Mouse (Mus musculus): Measurements from ENCODE around the gene Dll4.

Dll4 gene

GRCm38 (mm10) chr2:119325568-119326143, at the start of gene Dll4:
TSS of gene Dll4 (plus strand) at chr2:119325784.
- DNase-seq (ENCODE audit: low read depth, low spot score): no peak

DNA sequence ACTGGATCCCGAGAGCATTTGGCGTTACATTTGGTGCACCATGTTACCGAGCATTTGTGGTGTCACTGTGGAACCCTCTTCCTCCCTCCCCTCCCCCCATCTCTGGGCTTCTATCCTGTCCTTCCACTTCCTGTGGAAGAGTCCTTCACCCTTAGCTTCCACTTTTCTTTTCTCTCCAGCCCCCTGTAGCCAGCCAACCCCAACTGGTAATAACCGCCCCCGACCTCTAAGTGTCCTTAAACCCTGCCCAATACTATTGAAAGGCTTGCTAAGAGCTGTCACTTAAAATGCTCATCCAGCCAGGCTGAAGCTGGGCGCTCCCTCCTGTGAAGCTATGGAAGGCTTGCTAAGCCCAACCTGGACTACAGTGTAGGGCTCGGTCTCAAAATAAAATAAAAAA, 48.7 kb upstream of the Dll4 start:
- no peak for DNase-seq (ENCODE audit: low read depth, low spot score)

DNA sequence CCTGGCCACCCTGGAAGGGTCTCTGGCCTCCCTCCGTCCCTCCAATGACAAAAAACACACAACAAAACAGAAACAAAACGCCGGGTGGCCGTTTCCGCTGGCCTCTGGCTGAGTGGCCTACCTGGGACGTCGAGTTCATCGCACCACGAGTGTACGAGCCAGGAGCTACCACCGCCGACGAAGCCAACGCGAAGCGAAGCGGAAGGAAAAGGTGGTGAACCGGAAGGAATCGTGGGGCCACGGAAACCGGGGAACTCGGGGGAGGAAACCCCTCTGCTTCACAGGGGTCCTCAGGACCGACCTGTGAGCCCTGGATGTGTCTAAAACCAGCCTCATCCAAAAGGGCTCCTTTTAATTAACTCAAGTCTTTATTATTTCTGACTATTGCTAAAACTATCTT, 47.8 kb upstream of the Dll4 start:
- DNase-seq (ENCODE audit: low read depth, low spot score): no peak

- no peak for DNase-seq (ENCODE audit: low read depth, low spot score)
These were observed 43.6 kb upstream of the Dll4 start for GRCm38 (mm10) chr2:119281899-119282565.

DNA sequence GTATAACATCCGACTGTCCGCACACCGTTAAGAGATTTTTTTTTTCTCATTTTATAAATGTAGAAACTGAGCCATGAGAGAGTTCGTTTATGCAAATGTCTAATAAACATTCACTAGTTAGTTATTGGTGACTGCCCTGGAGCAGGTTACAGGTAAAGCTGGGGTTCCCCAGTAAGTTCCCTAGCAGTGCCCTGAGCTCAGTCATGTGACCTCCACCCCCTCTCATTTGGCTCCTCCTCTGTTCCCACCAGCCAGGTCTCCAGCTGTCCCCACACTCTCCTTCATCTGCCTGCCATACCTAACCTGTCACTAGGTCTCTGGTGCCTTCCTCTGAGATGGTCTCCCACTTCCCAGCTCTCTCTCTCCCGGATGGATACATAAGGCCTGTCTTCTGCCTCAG, 38.2 kb upstream of the Dll4 start:
- no peak for DNase-seq (ENCODE audit: low read depth, low spot score)

- DNase-seq (ENCODE audit: low read depth, low spot score): peak; percentile 99
These were observed 37.2 kb upstream of the Dll4 start, which contains the start of gene Vps18 for GRCm38 (mm10) chr2:119288270-119288882. TSS of gene Vps18 (plus strand) at chr2:119288740.

DNA sequence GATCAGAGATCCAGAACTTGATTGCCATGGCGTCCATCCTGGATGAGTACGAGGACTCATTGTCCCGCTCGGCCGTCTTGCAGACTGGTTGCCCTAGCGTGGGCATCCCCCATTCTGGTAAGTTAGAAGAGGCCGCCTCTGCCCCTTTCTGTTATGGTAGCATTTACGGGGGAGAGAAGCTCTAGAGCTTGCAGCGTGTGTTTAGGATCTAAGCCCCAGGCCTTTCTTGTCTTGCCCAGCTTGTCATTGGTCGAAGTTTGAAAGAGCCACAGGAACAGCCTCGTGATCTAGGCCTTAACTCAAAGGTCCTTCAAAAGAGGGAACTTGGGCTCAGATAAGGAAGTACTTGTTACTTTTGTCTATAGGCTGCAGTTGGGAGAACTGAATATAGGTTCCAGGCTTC, 36.6 kb upstream of the Dll4 start:
- DNase-seq (ENCODE audit: low read depth, low spot score): peak; percentile 43

GRCm38 (mm10) chr2:119292281-119292680, 33.3 kb upstream of the Dll4 start:
- no peak for DNase-seq (ENCODE audit: low read depth, low spot score)

- peak; percentile 90 for DNase-seq (ENCODE audit: low read depth, low spot score)
These were observed 32.7 kb upstream of the Dll4 start for GRCm38 (mm10) chr2:119292852-119293251.

GRCm38 (mm10) chr2:119293311-119293710, 32.3 kb upstream of the Dll4 start:
- no peak for DNase-seq (ENCODE audit: low read depth, low spot score)

DNA sequence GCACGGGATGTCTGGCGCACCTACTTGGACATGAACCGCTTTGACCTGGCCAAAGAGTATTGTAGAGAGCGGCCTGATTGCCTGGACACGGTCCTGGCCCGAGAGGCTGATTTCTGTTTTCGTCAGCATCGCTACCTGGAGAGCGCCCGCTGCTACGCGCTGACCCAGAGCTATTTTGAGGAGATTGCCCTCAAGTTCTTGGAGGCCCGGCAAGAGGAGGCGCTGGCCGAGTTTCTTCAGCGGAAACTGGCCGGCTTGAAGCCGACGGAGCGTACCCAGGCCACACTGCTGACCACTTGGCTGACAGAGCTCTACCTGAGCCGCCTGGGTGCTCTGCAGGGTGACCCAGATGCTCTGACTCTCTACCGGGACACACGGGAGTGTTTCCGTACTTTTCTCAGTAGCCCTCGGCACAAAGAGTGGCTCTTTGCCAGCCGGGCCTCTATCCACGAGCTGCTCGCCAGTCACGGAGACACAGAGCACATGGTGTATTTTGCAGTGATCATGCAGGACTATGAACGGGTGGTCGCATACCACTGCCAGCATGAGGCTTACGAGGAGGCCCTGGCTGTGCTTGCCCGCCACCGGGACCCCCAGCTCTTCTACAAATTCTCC, 31.7 kb upstream of the Dll4 start:
- peak; percentile 81 for DNase-seq (ENCODE audit: low read depth, low spot score)

- peak; percentile 40 for DNase-seq (ENCODE audit: low read depth, low spot score)
These were observed 31.2 kb upstream of the Dll4 start for GRCm38 (mm10) chr2:119294411-119294810.

DNA sequence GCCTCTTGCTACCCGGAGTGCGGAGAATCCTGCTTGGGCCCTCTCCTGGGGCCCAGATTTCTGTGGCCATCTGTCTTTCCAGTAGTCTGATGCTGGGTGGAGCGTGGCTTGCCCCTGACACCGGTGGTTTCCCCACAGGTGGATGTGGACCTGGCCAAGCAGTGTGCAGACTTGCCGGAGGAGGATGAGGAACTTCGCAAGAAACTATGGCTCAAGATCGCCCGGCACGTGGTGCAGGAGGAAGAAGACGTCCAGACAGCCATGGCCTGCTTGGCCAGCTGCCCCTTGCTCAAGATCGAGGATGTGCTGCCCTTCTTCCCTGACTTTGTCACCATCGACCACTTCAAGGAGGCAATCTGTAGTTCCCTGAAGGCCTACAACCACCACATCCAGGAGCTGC, 28.8 kb upstream of the Dll4 start:
- no peak for DNase-seq (ENCODE audit: low read depth, low spot score)

GRCm38 (mm10) chr2:119297506-119297905, 28.1 kb upstream of the Dll4 start:
- DNase-seq (ENCODE audit: low read depth, low spot score): no peak

DNA sequence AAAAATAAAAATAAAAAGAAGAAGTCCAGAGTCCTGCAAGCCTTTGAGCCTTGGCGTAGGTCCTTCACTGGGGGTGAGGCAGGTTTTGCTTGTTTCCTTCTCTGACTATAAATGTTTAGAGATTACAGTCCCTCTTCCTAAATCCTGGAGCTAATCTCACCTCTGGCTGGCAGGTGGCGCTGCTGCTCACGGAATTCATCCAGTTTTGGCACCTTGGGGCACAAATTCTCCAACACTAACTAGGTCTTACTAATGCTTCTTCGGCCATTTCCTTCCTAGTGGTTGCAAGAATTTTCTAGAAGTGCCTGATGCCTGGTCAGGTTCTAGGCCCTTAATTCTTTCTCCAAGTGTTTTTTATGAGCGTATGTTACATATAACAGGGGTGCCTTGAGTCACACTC, 27.3 kb upstream of the Dll4 start:
- peak; percentile 84 for DNase-seq (ENCODE audit: low read depth, low spot score)

DNA sequence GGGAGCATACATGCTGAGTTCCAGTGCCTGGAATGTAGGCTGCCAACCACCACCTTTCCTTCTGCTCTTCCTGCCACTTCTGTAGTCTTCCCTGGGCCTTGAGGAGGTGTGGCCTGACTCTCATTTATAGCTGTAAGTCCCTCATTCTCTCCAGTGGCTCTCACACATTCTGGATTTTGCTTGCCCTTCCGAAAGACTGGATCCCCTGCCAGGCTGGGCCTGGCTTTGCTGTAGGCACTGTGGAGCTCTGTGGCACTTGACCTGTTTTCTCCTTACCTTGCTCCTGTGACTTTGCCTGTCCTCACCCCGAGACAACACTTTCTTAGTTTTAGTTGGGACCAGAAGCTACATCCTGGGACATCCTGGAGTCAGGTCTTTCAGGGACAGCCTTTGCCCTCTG, 26.7 kb upstream of the Dll4 start:
- no peak for DNase-seq (ENCODE audit: low read depth, low spot score)

DNA sequence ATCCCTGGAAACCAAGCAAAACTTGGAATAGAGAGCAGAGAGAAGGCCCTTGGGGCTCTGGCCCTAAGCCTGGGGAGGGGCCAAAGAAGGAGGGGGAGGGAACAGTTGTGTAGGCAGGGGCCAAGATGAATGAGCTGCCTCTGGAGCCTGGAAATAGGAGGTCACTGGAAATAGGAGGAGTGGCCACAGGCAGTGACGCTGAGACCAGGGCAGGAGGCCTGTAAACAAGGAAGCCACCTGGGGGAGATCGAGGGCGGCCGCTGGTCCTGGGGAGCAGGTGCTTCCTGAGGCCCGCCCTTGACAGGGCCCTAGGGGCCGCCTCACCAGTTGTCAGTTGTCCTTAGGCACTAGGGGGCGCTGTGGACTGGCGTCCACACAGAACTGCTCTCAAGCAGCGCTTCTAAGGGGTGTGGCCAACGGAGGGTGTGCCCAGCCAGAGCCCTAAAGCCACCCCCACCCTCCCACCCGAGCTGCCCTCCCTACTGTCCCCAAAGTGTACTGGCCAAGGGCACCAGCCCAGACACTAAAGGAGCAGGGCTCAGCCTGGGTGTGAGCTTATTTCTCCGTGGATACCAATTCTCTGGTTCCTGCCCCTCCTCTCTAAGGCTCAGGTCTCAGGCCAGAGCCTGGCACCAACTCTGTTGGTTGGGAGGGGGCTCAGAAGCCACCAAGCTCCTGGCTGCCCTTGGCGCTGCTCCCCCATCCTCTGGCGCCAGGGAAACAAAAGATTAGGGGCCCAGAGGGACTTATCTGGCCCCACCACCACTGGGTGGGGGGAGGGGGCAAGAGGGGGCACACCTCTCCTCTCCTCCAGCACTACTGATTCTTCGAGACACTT, 25.4 kb upstream of the Dll4 start:
- peak; percentile 85 for DNase-seq (ENCODE audit: low read depth, low spot score)

DNA sequence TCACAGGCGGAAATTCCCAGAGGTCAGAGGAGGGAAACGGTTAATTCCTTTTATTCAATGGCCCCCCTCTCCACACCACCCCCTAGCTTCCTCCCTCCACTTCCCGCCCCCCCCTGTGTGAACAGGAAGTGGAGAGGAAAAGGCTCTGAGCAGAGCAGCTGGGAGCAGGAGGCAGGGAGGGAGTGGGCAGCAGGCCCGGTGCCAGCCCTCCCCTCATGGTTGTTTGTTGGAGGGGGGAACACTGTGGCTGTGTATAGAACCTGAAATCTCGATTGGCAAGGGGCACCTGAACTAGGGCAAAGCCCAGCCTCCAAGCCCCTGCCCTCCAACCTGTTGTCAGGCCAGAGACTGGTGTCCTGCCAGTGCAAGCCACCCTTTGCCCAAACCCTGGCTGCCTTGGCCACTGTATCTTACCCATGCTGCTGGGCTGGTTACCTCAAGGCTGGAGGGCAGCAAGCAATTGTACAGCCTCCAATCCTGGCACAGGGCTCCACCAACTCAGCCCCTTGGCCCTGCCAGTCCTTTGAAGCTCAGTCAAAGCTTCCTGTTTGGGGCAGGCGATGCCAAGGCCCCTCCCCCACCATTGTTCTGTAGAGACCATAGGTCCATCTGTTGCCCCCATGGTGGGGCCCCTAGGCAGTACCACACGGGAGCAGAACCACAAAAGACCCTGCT, 24.6 kb upstream of the Dll4 start:
- DNase-seq (ENCODE audit: low read depth, low spot score): no peak

- no peak for DNase-seq (ENCODE audit: low read depth, low spot score)
These were observed 22.7 kb upstream of the Dll4 start for GRCm38 (mm10) chr2:119302876-119303275.

DNA sequence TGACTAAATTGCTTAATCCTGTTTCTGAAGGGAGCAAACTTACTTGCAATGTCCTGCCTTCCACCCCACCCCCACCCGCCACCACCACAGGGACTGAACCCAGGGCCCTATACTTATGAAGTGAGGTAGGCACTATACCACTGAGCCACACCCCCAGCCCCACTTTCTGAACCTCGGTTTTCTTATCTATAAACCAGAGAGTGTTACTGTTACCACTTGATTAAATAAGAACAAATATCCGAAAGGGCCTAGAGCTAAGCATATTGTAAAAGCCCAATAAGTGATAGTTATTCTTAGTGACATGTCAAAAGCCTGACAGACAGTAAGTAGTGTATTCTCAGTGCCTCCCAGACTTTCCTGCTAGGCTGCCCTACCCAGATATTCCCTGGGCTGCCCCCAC, 21.2 kb upstream of the Dll4 start:
- no peak for DNase-seq (ENCODE audit: low read depth, low spot score)

DNA sequence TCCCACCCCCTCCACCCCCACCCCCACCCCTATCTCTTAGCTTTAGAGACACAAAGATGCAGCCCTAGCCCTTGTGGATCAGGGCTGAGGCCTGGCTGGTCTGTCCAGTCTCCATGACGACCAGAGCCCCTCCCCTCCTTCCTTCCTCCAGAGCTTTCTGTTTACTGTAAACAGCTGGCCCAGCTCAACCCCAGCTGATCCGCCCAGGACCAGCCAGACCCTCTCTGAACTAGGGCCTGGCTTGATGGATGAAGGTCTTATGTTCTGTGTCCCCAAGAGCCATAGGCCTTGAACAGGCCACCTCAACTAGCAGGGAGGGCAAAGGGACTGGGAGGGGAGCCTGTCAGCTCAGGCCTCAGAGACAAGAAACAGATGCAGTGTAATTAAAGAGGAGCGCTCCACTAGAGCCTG, 20.8 kb upstream of the Dll4 start:
- DNase-seq (ENCODE audit: low read depth, low spot score): no peak

Measured in brain, adult 2 months (tissue).